Mouse (Mus musculus) liver, adult (tissue): ENCODE measurements at regions not wholly inside any gene's neighbourhood (a gene's known extent, or its start where the extent isn't known, plus 50 kb on each side); places are given as distances from the start of the nearest gene placed in this dataset.
A peak's percentile ranks its signal among the peaks of the same experiment; 100 is the strongest.

Source experiments
- GATA4 ChIP-seq: IDR thresholded peaks from 2 replicates; pipeline ENCODE4 v1.6.1; 2014; ENCODE audit warnings: mild to moderate bottlenecking, low read length; ENCODE audit not compliant: insufficient replicate concordance

GRCm38 (mm10) chr10:22956956-22957355 is 137.0 kb upstream of the Tcf21 start:
- TF ChIP-seq GATA4 = no peak

DNA sequence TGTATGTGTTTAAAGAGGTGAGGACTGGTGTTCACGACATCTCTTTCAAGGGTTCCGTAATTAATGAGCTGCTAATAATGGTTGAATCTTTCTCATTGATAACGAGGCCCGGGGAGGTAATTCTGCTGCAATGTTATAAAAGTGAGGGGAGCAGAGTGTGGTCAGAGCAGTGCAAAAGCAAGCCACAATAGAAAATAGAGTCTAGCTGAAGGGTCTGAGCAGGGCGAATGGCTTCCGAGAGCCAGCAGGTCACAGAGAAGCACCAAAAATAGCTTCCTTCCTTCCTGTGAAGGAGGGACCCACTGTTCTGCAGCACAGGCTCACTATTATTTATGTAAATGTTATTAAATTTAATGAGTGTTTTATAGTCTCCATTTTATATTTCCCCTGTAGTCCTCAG is 133.3 kb upstream of the Tcf21 start:
- TF ChIP-seq GATA4 = no peak

DNA sequence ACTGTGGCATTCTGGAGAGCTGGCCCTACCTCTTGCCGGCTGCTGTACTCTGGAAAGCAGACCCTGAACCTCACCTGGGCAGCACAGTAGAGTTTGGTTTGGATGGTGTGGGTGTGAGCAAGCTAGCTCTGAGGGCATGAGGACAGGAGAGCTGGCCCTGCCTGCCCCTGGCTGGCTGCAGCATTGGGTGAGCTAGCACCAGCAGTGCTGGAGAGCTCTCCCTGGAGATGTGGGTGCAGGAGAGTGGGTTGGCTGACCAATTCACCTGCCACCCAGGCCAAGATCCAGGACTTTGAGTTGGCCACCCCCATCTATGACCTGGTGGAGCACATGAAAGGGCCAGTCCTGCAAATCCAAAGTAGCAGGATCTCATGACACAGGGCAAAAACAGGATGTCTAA is 124.3 kb upstream of the Tcf21 start:
- TF ChIP-seq GATA4 = no peak

GRCm38 (mm10) chr10:22927977-22928376 is 108.0 kb upstream of the Tcf21 start:
- TF ChIP-seq GATA4 = no peak

- TF ChIP-seq GATA4 = no peak
Measured at GRCm38 (mm10) chr10:22926099-22926498, 106.1 kb upstream of the Tcf21 start.

GRCm38 (mm10) chr10:22921035-22921965 is 101.3 kb upstream of the Tcf21 start:
- no peak for TF ChIP-seq GATA4

GRCm38 (mm10) chr10:22919869-22920268 is 99.9 kb upstream of the Tcf21 start:
- no peak for TF ChIP-seq GATA4

DNA sequence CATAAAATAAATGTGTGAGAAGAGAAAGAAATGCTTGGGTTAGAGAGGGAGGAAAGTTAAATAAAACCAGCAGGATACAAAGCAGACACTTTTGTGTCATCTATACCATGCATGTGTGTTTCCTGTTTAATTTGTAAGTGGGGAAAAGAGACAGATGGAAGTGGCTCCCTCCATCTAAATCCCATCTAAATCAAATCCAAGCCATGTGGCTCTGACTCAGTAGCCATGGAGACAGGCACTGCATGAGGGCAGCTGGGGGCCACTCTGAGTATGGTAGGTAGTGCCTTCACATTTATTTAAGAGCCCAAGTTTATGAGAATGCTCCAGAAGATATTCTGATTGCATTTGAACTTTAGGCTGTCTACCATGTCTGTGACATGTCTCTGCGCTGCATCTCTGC is 97.8 kb upstream of the Tcf21 start:
- TF ChIP-seq GATA4 = no peak

DNA sequence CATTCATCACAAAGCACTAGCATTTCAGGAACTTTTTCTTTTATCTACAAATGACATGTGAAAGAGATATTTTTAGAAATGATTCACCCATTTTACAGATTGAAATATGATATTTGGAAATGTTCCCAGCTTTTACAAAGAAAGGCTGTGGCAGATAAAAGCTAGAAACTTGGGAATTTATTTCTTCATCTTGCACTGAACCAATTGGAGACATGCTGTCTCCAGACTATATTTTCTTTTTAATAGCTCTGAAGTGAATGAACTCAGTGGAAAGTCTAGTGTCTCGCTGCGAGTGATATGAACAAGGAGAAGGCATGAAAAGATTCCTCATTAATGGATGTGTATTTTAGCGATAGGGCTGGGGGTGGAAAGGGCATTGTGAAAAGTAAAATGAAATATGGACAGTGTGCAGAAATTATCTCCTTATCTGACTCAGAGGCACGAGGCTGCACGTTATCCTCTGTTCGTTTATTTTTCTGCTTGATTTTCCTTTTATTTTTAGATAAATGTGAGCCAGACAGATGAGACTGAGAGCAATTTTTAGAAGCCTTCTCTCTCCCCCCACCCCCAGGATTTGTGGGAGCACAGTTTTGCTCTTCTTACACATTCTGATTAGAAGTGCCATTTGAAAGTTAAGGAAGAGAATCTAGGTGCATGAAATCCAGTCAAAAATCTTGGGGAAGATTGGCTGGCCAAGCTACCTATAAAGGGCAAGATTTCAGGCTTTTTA is 96.0 kb upstream of the Tcf21 start:
- TF ChIP-seq GATA4 = peak; percentile 36; the same call in 1 of the 2 replicates

DNA sequence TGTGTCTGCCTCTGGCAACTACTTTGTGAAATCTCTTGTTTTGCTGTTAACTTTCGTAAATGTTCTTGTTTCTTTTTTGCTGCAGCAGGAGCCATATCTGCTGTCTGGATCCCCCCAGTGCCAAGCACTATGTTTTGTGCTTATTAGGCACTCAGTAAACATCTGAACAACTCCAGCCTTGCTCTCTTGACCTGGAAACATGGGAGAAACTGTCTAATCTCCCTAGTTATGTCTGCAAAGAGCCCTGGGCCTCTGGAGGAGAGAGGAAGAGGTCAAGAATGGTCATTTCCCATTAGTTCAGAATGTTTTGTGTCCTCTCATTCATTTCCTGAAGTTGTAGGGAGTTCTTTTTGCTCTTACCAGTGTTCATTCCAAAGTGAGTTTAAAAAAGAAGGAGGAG is 93.1 kb upstream of the Tcf21 start:
- peak; percentile 62; the same call in 1 of the 2 replicates for TF ChIP-seq GATA4

DNA sequence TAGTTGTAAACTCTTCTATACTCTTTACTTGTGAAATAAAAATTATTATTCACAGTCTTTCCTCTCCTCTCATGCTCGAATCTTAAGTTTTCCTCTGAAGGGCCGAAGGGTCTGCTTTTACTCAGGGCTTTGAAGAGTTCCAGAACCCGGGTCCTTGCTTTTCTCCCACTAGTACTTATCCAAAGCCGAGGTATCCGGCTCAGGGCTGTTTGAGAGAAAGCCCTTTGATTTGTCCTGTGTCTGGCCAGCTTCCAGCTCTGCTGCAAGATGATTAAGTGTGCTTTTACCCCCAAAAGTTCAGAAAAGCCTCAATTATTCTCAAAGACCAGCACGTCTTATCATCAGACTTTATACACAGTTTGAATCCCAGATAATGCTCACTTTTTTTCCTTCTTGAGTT is 88.7 kb upstream of the Tcf21 start:
- TF ChIP-seq GATA4 = no peak

- TF ChIP-seq GATA4 = no peak
Measured at GRCm38 (mm10) chr10:22905281-22905680, 85.3 kb upstream of the Tcf21 start.

- no peak for TF ChIP-seq GATA4
Measured at GRCm38 (mm10) chr10:22893442-22893985, 73.5 kb upstream of the Tcf21 start.

DNA sequence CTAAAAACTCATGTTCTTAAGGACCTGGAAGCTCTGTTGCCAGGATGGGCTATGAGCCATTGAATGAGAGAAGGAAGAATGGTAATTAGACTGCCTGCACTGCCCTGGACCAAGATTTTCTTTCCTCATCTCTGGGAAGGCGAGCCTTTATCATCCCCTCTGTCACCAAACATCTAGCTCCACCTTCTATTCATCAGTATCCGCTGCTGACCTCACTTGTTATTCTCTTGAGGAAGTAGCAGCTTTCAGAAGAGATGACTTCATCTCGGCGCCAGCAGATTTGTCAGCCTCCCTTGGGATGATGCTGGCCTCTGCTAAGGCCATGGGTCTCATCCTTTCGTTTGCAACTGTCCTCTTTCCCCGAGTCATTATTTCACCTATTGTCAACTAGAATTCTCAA is 67.5 kb upstream of the Tcf21 start:
- TF ChIP-seq GATA4 = no peak

DNA sequence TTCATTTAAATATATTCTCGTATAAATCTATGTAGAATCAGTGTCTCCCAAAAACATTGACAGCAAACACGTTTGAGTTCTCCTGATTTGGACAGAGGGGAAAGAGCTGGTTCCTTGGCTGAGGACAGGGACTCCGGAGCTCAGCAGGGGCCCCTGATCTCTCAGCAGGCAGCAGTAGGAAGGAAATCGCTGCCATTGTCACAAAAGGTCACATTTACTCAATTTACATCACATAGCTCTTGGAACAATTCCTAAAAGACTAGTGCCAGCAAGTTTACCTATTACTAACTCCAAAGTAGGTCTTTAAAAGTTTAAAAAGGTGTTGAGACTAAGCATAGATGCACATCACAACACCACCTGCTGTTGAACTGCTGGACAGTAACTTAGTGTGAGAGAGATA is 59.7 kb upstream of the Tcf21 start:
- no peak for TF ChIP-seq GATA4
